Mouse (Mus musculus): ENCODE data around the gene Ostm1.

DNA sequence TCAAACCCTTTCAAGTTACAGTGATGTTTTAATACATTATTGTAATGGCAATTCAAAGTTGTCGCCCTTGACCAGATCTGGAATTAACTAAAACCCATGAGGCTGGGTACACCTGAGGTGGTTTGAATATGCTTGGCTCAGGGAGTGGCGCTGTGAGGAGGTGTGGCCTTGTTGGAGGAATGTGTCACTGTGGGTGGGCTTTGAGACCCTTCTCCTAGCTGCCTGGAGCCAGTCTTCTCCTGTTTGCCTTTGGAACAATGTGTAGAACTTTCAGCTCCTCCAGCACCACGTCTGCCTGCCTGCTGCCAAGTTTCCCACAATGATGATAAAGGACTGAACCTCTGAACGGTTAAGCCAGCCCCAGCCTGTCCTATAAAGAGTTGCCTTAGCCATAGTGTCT, 62.7 kb downstream of the Ostm1 start:
- no peak for TF ChIP-seq USF1 (IDR thresholded peaks at IDR 0.05; ENCODE audit: low read depth)
- TF ChIP-seq POLR2A (IDR thresholded peaks at IDR 0.05; ENCODE audit: insufficient read length, low read depth): no peak
- no peak for TF ChIP-seq MYOD1 (IDR thresholded peaks at IDR 0.05; ENCODE audit: control insufficient read depth in 1 of 3, insufficient read length in 2 of 3, low read depth in 2 of 3)
- TF ChIP-seq MYOG (IDR thresholded peaks at IDR 0.05; ENCODE audit: control insufficient read depth in 1 of 3, insufficient read depth in 1 of 3, insufficient read length in 2 of 3, low read depth in 2 of 3): no peak
- TF ChIP-seq SRF (IDR thresholded peaks at IDR 0.05; ENCODE audit: control insufficient read depth, insufficient read length, low read depth): no peak
- TF ChIP-seq E2F4 (IDR thresholded peaks at IDR 0.05; ENCODE audit: insufficient read depth): no peak
- no peak for TF ChIP-seq TCF3 (IDR thresholded peaks at IDR 0.05; ENCODE audit: insufficient read length, low read depth)
- TF ChIP-seq MAX (IDR thresholded peaks at IDR 0.05; ENCODE audit: low read depth): no peak

Data from myocyte (in vitro differentiated cells).